Mouse (Mus musculus): ENCODE data around the gene Gm20661. TPM values are rescaled to one million over a fixed set of nuclear protein-coding genes. Genes with fewer than 3 reads are reported as not detected.

Gene Gm20661
- polyA plus RNA-seq, 1 experiment: 0.20 TPM

- Histone ChIP-seq H3K27ac (ENCODE audit: insufficient read depth, low read length) (no peak overlapping the region), H3K27me3 (ENCODE audit: control insufficient read depth, insufficient read depth, low read length) (no peaks in the 10 kb centered on the region), H3K4me3 (replicated peaks; ENCODE audit: insufficient read depth, low read depth, low read length) (no peak overlapping the region), H3K4me1 (ENCODE audit: control insufficient read depth, insufficient read depth, low read length) (no peaks in the 10 kb centered on the region)
- 84% methylated on average over 11 of the region's 11 CpGs for WGBS
- DNase-seq: no peak
- TF ChIP-seq POLR2A (IDR thresholded peaks at IDR 0.05; ENCODE audit: borderline replicate concordance, insufficient read depth, low read length): no peak
Observed at GRCm38 (mm10) chr9:107993013-107993412, 10.2 kb downstream of the Gm20661 start.

DNA sequence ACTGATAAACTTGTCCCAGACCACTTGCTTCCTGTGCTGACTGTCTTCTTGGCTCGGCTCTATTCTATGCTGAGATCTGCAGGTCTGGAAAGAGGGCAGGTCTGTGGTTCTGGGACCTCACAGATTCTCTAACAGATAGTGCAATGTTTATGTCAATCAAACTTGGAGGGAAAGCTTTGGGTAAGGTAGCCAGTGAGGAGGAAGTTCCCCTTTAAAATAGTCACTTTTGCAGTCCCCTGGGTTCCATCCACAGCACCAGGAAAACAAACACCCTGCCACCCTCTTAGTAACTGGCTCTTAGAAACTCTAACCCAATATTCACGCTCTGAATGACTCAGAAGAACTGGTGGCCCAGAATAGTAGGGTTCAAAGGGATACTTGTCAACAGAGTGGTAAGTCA is 11.6 kb downstream of the Gm20661 start:
- TF ChIP-seq POLR2A (IDR thresholded peaks at IDR 0.05; ENCODE audit: borderline replicate concordance, insufficient read depth, low read length) (no peak), CTCF (IDR thresholded peaks at IDR 0.05; ENCODE audit: borderline replicate concordance, insufficient read depth, low read depth, low read length) (no peak)
- DNase-seq: no peak
- no peaks in the 10 kb centered on the region for H3K27me3 ChIP-seq (ENCODE audit: control insufficient read depth, insufficient read depth, low read length)
- H3K4me1 ChIP-seq (ENCODE audit: control insufficient read depth, insufficient read depth, low read length): no peaks in the 10 kb centered on the region
- 75% methylated on average over 2 of the region's 2 CpGs for WGBS
- no peak overlapping the region for H3K27ac ChIP-seq (ENCODE audit: insufficient read depth, low read length)
- H3K4me3 ChIP-seq (replicated peaks; ENCODE audit: insufficient read depth, low read depth, low read length): no peak overlapping the region

DNA sequence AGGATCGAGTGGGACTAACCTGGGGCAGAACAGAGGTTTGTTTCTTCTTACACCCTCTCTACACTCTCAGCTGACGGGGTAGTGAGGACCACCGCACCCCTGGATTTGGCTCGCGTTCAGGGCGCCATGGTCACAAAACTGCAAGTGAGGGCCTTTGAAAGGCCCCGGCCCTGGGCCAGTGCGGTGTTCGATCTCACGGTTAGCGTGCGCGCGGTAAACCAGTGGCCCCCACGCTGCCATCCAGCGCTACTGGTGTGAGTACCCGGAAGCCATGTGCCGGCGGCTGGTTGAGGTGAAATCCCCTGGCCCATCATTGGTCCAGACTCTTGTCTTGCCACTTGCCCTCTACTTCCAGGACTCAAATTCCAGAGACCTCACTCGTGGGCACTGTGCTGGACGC is 12.7 kb downstream of the Gm20661 start:
- Histone ChIP-seq H3K27me3 (ENCODE audit: control insufficient read depth, insufficient read depth, low read length) (no peaks in the 10 kb centered on the region), H3K27ac (ENCODE audit: insufficient read depth, low read length) (no peak overlapping the region), H3K4me1 (ENCODE audit: control insufficient read depth, insufficient read depth, low read length) (no peaks in the 10 kb centered on the region), H3K4me3 (replicated peaks; ENCODE audit: insufficient read depth, low read depth, low read length) (no peak overlapping the region)
- no peak for DNase-seq
- no peak for TF ChIP-seq CTCF (IDR thresholded peaks at IDR 0.05; ENCODE audit: borderline replicate concordance, insufficient read depth, low read depth, low read length)
- no peak for TF ChIP-seq POLR2A (IDR thresholded peaks at IDR 0.05; ENCODE audit: borderline replicate concordance, insufficient read depth, low read length)
- 91% methylated on average over 21 of the region's 21 CpGs for WGBS

GRCm38 (mm10) chr9:107996049-107996448 is 13.2 kb downstream of the Gm20661 start, which contains the start of gene Gm20662:
Gm20662 (plus strand) TSS chr9:107996349.
- TF ChIP-seq POLR2A (IDR thresholded peaks at IDR 0.05; ENCODE audit: borderline replicate concordance, insufficient read depth, low read length) (no peak), CTCF (IDR thresholded peaks at IDR 0.05; ENCODE audit: borderline replicate concordance, insufficient read depth, low read depth, low read length) (no peak)
- Histone ChIP-seq H3K27me3 (ENCODE audit: control insufficient read depth, insufficient read depth, low read length) (no peaks in the 10 kb centered on the region), H3K4me1 (ENCODE audit: control insufficient read depth, insufficient read depth, low read length) (no peaks in the 10 kb centered on the region), H3K4me3 (replicated peaks; ENCODE audit: insufficient read depth, low read depth, low read length) (no peak within 1 kb of the TSS), H3K27ac (ENCODE audit: insufficient read depth, low read length) (no peak within 1 kb of the TSS)
- 90% methylated on average over 5 of the region's 5 CpGs for WGBS
- no peak for DNase-seq

- TF ChIP-seq POLR2A (IDR thresholded peaks at IDR 0.05; ENCODE audit: borderline replicate concordance, insufficient read depth, low read length): peak; percentile 99
- TF ChIP-seq CTCF (IDR thresholded peaks at IDR 0.05; ENCODE audit: borderline replicate concordance, insufficient read depth, low read depth, low read length): no peak
- WGBS: under 1% methylated on average over 50 of the region's 51 CpGs
- Histone ChIP-seq H3K27me3 (ENCODE audit: control insufficient read depth, insufficient read depth, low read length) (no peaks in the 10 kb centered on the region), H3K4me1 (ENCODE audit: control insufficient read depth, insufficient read depth, low read length) (no peaks in the 10 kb centered on the region; the same call in 1 of the 2 replicates), H3K4me3 (replicated peaks; ENCODE audit: insufficient read depth, low read depth, low read length) (peak within 1 kb of the TSS; percentile 92), H3K27ac (ENCODE audit: insufficient read depth, low read length) (peak within 1 kb of the TSS; percentile 95)
- peak; percentile 100 for DNase-seq
Observed at GRCm38 (mm10) chr9:108001922-108002770, 19.3 kb downstream of the Gm20661 start, which contains the start of gene Ip6k1. Ip6k1 (plus strand) TSS chr9:108002501.

- under 1% methylated on average over 50 of the region's 50 CpGs for WGBS
- Histone ChIP-seq H3K27me3 (ENCODE audit: control insufficient read depth, insufficient read depth, low read length) (no peaks in the 10 kb centered on the region), H3K27ac (ENCODE audit: insufficient read depth, low read length) (peak overlapping the region; percentile 90), H3K4me1 (ENCODE audit: control insufficient read depth, insufficient read depth, low read length) (no peaks in the 10 kb centered on the region; the same call in 1 of the 2 replicates), H3K4me3 (replicated peaks; ENCODE audit: insufficient read depth, low read depth, low read length) (peak overlapping the region; percentile 86)
- DNase-seq: no peak
- TF ChIP-seq POLR2A (IDR thresholded peaks at IDR 0.05; ENCODE audit: borderline replicate concordance, insufficient read depth, low read length) (no peak), CTCF (IDR thresholded peaks at IDR 0.05; ENCODE audit: borderline replicate concordance, insufficient read depth, low read depth, low read length) (no peak)
Observed at GRCm38 (mm10) chr9:108002778-108003530, 20.1 kb downstream of the Gm20661 start.

DNA sequence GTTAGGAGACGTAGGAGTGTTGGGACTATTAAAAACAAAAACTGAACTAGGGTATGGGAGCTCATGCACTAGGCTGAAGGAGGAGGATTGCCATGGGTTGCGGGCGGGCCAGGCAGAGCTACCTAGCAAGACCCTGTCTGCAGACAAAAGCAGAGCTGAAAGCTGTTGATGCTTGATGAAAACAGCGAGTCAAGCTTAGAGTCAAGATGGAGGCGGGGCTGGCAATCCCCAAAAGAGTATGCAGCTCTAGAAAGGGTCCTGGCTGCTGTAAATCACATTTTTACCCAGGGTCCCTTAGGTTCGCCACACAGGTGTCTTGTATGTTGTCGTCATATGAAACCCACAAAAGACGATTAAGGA is 20.7 kb downstream of the Gm20661 start:
- Histone ChIP-seq H3K4me3 (replicated peaks; ENCODE audit: insufficient read depth, low read depth, low read length) (peak overlapping the region; percentile 86), H3K4me1 (ENCODE audit: control insufficient read depth, insufficient read depth, low read length) (no peaks in the 10 kb centered on the region; the same call in 1 of the 2 replicates), H3K27ac (ENCODE audit: insufficient read depth, low read length) (peak overlapping the region; percentile 29; the same call in 1 of the 2 replicates), H3K27me3 (ENCODE audit: control insufficient read depth, insufficient read depth, low read length) (no peaks in the 10 kb centered on the region)
- peak; percentile 14 to 43 for DNase-seq
- 3% methylated on average over 8 of the region's 8 CpGs for WGBS
- TF ChIP-seq CTCF (IDR thresholded peaks at IDR 0.05; ENCODE audit: borderline replicate concordance, insufficient read depth, low read depth, low read length): no peak
- no peak for TF ChIP-seq POLR2A (IDR thresholded peaks at IDR 0.05; ENCODE audit: borderline replicate concordance, insufficient read depth, low read length)

All from cerebellum, adult 2 months (tissue).